Mouse (Mus musculus) natural killer cell, adult 2 months (primary cell): ENCODE results near the gene Wdr12.
A peak's percentile ranks its signal among the peaks of the same experiment; 100 is the strongest.
"Not testable (repeated sequence)": the region's sequence is repeated elsewhere in the genome, so short reads cannot be mapped to it uniquely, and the experiment has no call there.

Experiments
- DNase-seq, 2 experiments: peaks; one replicate each; pipeline ENCODE4 v3.0.0; 2022; ENCODE audit warnings: low spot score in 2 of 2

Wdr12 gene

GRCm38 (mm10) chr1:60098024-60098781 lies at the start of gene Wdr12, which contains the start of gene Carf:
Gene Wdr12, minus strand, starts transcription at chr1:60098645.
Gene Carf, plus strand, starts transcription at chr1:60098247.
- DNase-seq: peak; percentile 92 to 95

GRCm38 (mm10) chr1:60137346-60137745 lies 38.9 kb upstream of the Wdr12 start:
- DNase-seq: no peak

GRCm38 (mm10) chr1:60117721-60118455 lies 19.4 kb upstream of the Wdr12 start:
- DNase-seq: no peak

- DNase-seq: no peak
These were observed 6.1 kb upstream of the Wdr12 start for GRCm38 (mm10) chr1:60104582-60104981.

- no peak for DNase-seq
These were observed 394 bp upstream of the Wdr12 start for GRCm38 (mm10) chr1:60098839-60099238.

GRCm38 (mm10) chr1:60097277-60098023 lies 995 bp downstream of the Wdr12 start:
- peak; percentile 42 to 70 for DNase-seq

- no peak for DNase-seq
These were observed 1.7 kb downstream of the Wdr12 start for GRCm38 (mm10) chr1:60096572-60097276.

GRCm38 (mm10) chr1:60076411-60076810 lies 22.0 kb downstream of the Wdr12 start:
- no peak for DNase-seq

- DNase-seq: no peak
These were observed 22.9 kb downstream of the Wdr12 start for GRCm38 (mm10) chr1:60075590-60075989.

GRCm38 (mm10) chr1:60074935-60075334 lies 23.5 kb downstream of the Wdr12 start:
- DNase-seq: no peak

- peak in 1 of 2 experiments; percentile 29 for DNase-seq
These were observed 27.7 kb downstream of the Wdr12 start for GRCm38 (mm10) chr1:60070725-60071124.

GRCm38 (mm10) chr1:60056310-60056709 lies 42.1 kb downstream of the Wdr12 start:
- DNase-seq: no peak

- DNase-seq: peak in 1 of 2 experiments; percentile 1
These were observed 43.8 kb downstream of the Wdr12 start for GRCm38 (mm10) chr1:60054659-60055058.

- not testable (repeated sequence) for DNase-seq
These were observed 51.0 kb downstream of the Wdr12 start for GRCm38 (mm10) chr1:60047481-60047880.

- no peak for DNase-seq
These were observed 53.9 kb downstream of the Wdr12 start for GRCm38 (mm10) chr1:60044595-60044994.

GRCm38 (mm10) chr1:60042796-60043469 lies 55.5 kb downstream of the Wdr12 start, which contains the start of gene Ica1l:
Gene Ica1l, minus strand, starts transcription at chr1:60043184.
- peak; percentile 20 to 26 for DNase-seq

- DNase-seq: no peak
These were observed 56.0 kb downstream of the Wdr12 start for GRCm38 (mm10) chr1:60042398-60042795.

- no peak for DNase-seq
These were observed 63.4 kb downstream of the Wdr12 start for GRCm38 (mm10) chr1:60035044-60035443.
